ENCODE assay signal across 25 mouse cellular contexts in the genomic region with DNA sequence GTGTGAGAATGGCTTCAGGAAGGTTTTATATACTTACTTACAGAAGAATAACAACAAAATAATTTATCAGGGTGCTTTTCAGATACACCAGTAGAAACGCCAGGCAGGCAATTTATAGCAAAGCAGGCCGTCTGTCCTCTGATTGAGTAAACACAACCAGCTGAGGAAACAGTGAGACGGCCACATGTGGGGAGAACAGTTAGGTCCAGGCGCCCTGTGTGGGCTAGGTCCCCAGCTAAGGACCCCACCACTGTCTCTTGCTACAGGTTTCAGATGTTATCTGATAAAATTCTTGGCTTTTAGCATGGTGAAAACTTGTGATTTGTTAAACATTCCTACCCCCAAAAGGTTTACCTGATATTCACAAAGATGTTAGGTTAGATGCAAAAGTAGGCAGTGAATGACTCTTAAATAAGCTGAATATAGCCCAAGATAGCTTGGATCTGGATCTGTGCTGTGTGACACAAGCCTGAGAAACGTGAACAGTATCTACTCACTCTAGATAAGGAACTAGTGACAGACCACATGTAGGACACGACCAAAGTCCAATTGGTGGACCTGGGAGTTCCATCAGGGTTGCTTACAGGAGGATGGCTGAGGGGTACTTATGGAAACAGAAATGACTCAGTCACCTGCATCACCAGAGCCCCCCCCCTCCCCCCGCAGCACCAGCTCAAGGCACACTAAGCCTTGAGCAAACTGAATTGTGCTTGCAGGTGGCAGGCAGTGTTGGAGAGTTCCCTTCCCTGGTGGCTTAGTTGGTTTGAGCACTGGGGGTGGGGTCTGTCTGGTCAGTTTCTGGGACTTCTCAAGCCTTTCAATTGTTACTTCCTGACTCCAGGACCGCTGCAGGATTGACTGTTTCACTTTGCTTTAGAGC. TPM values are rescaled to one million over a fixed set of nuclear protein-coding genes. Genes with fewer than 3 reads are reported as not detected.
A peak's percentile ranks its signal among the peaks of the same experiment; 100 is the strongest.
DNase-seq lines count a peak whose midpoint lies in the region; ATAC-seq lines count a peak whose summit lies in the region.
"Had no signal": no experiment of that assay in that cellular context is flagged by ENCODE, and none has a peak within 500 bp of the region (broad histone marks: within the 10 kb centered on the region; RNA-seq: fewer than 3 reads in every experiment).

No protein-coding gene starts in this region.

- peak; percentile 25; the same call in 1 of the 2 replicates for ATAC-seq in liver, embryonic 15.5 days (ENCODE audit: insufficient read depth)
- no peak; the same call in none of the 2 replicates for ATAC-seq in stomach, embryonic 15.5 days (ENCODE audit: insufficient read depth, low FRiP score, low read depth)
- ATAC-seq: inflammation-experienced regulatory T-cells, adult 6 months had no signal

- no peak overlapping the region for H3K27ac ChIP-seq in liver, embryonic 15.5 days (replicated peaks)
- H3K27ac ChIP-seq in stomach, embryonic 15.5 days, result peak overlapping the region; percentile 59
- H3K27ac ChIP-seq: embryonic facial prominence, embryonic 15.5 days; heart, embryonic 15.5 days; hindbrain, embryonic 14.5 days; limb, embryonic 15.5 days had no signal

- peak; percentile 16 for DNase-seq in embryo, embryonic 10 days (ENCODE audit: low spot score)
- DNase-seq in embryo, embryonic 10.5 days (ENCODE audit: low spot score), result no peak
- DNase-seq in liver, result no peak
- peak; percentile 34 for DNase-seq in R1 (ENCODE audit: low read depth, low spot score)
- no peak for DNase-seq in kidney, postnatal 4 days
- DNase-seq in spleen, postnatal 36 days (ENCODE audit: low spot score in 2 of 2), result no peak
- DNase-seq: adrenal gland, postnatal 14 days; cerebellum, adult 8-10 months; cerebellum, postnatal 36 days; gastrocnemius, postnatal 25 days; heart, postnatal 4 days; kidney, postnatal 25 days; layer of hippocampus, adult 9-11 months; lung, embryonic 14.5 days; right cerebral cortex, postnatal 14 days; spleen, adult 18-20 months; thymus, adult 18-20 months; thymus, postnatal 4 days had no signal

- H3K4me2 ChIP-seq in liver, embryonic 15.5 days, result no peak overlapping the region
- H3K4me2 ChIP-seq in stomach, embryonic 15.5 days, result no peak overlapping the region
- H3K4me2 ChIP-seq: embryonic facial prominence, embryonic 15.5 days; heart, embryonic 15.5 days; hindbrain, embryonic 14.5 days; limb, embryonic 15.5 days; lung, embryonic 14.5 days had no signal

- 44% methylated on average over 8 of the region's 8 CpGs for WGBS in liver, embryonic 15.5 days (ENCODE audit: insufficient replicate concordance)
- 42% methylated on average over 8 of the region's 8 CpGs for WGBS in stomach, embryonic 15.5 days

- no peaks in the 10 kb centered on the region for H3K9me3 ChIP-seq in liver, embryonic 15.5 days (replicated peaks)
- H3K9me3 ChIP-seq in stomach, embryonic 15.5 days, result no peaks in the 10 kb centered on the region
- H3K9me3 ChIP-seq: embryonic facial prominence, embryonic 15.5 days; heart, embryonic 15.5 days; limb, embryonic 15.5 days had no signal

- H3K4me1 ChIP-seq in liver, embryonic 15.5 days (replicated peaks), result peaks cover 7% of the 10 kb centered on the region; the same call in 1 of the 2 replicates
- H3K4me1 ChIP-seq in stomach, embryonic 15.5 days, result peaks cover 9% of the 10 kb centered on the region; the same call in 1 of the 2 replicates
- H3K4me1 ChIP-seq: heart, embryonic 15.5 days had no signal

- no peak overlapping the region for H3K4me3 ChIP-seq in liver, embryonic 15.5 days (replicated peaks)
- H3K4me3 ChIP-seq in stomach, embryonic 15.5 days (replicated peaks), result no peak overlapping the region
- H3K4me3 ChIP-seq: embryonic facial prominence, embryonic 15.5 days; heart, embryonic 15.5 days; limb, embryonic 15.5 days had no signal

- no peaks in the 10 kb centered on the region for H3K36me3 ChIP-seq in liver, embryonic 15.5 days (replicated peaks)
- no peaks in the 10 kb centered on the region for H3K36me3 ChIP-seq in stomach, embryonic 15.5 days
- H3K36me3 ChIP-seq: embryonic facial prominence, embryonic 15.5 days; heart, embryonic 15.5 days; limb, embryonic 15.5 days had no signal

- no peak overlapping the region for H3K9ac ChIP-seq in liver, embryonic 15.5 days
- H3K9ac ChIP-seq in stomach, embryonic 15.5 days, result no peak overlapping the region
- H3K9ac ChIP-seq: embryonic facial prominence, embryonic 15.5 days; heart, embryonic 15.5 days; hindbrain, embryonic 14.5 days; limb, embryonic 15.5 days; lung, embryonic 14.5 days had no signal

- no peaks in the 10 kb centered on the region for H3K27me3 ChIP-seq in liver, embryonic 15.5 days
- no peaks in the 10 kb centered on the region for H3K27me3 ChIP-seq in stomach, embryonic 15.5 days (replicated peaks)
- H3K27me3 ChIP-seq: embryonic facial prominence, embryonic 15.5 days; heart, embryonic 15.5 days; limb, embryonic 15.5 days had no signal

RNA-seq across cellular contexts. Expression of gene Pdss2, which starts 56.2 kb away (rescaled TPM):
- polyA plus RNA-seq in liver, embryonic 15.5 days (2015; fragmentation: Nextera tagmentation; extraction: Ambion mirVana), result 6.7 and 7.6 TPM in 2 replicates
- polyA plus RNA-seq in stomach, embryonic 15.5 days (2015; fragmentation: Nextera tagmentation; extraction: Ambion mirVana), result 12.7 and 14.3 TPM in 2 replicates

Comparison
In these comparisons a context has a peak if more than half of its experiments do, and no peak if none do; other contexts are left out.
1. DNase-seq: peak in embryo, embryonic 10 days (single experiment) and R1 (single experiment); none in embryo, embryonic 10.5 days (single experiment), liver (single experiment), kidney, postnatal 4 days (0 of 2) and spleen, postnatal 36 days (0 of 2).